Mouse (Mus musculus) olfactory bulb, adult 2 months (tissue): ENCODE data around the gene Cnih1.

ENCODE experiments used
- CTCF ChIP-seq: fragments of 200-500 bp; IDR thresholded peaks from 2 replicates; pipeline ENCODE4 v1.5.1; 2012; ENCODE audit warnings: low read depth, mild to moderate bottlenecking, low read length, moderate library complexity; ENCODE audit not compliant: insufficient read depth
- POLR2A ChIP-seq: fragments of 200-500 bp; IDR thresholded peaks from 2 replicates; pipeline ENCODE4 v1.6.1; 2012; ENCODE audit warnings: mild to moderate bottlenecking, low read depth, low read length, moderate library complexity; ENCODE audit not compliant: insufficient read depth

GRCm38 (mm10) chr14:46745413-46745812 lies 42.8 kb downstream of the Cnih1 start:
- TF ChIP-seq POLR2A, result no peak
- TF ChIP-seq CTCF, result no peak
